Mouse (Mus musculus) ES-E14 (cell line): ENCODE measurements around the gene Golph3. TPM values are rescaled to one million over a fixed set of nuclear protein-coding genes. Genes with fewer than 3 reads are reported as not detected.

Source experiments
- DNase-seq: peaks from one replicate; pipeline ENCODE4 v3.0.0-alpha.2; 2013; ENCODE audit warnings: low read depth, low spot score
- H3K27ac ChIP-seq: 2 replicates; pipeline ENCODE4 v1.5.1; 2012; ENCODE audit warnings: low read depth, mild to moderate bottlenecking, low read length, moderate library complexity, mixed read lengths; ENCODE audit not compliant: poor library complexity, insufficient read depth, severe bottlenecking
- H3K36me3 ChIP-seq: 2 replicates; pipeline ENCODE4 v1.6.1; 2012; ENCODE audit warnings: mild to moderate bottlenecking, low read length, moderate library complexity, mixed read lengths; ENCODE audit not compliant: control insufficient read depth, poor library complexity, insufficient read depth, severe bottlenecking
- H3K4me1 ChIP-seq, 2 experiments: fragments of 150-350 bp in 1 of 2; sonication (generic) in 1 of 2; 2 replicates each; pipeline ENCODE4 v1.6.1; 2012; ENCODE audit warnings: low read length in 2 of 2, mild to moderate bottlenecking in 1 of 2, mixed read lengths in 1 of 2; ENCODE audit not compliant: control insufficient read depth in 2 of 2, insufficient read depth in 2 of 2, poor library complexity in 1 of 2
- H3K4me3 ChIP-seq, 2 experiments: fragments of 150-350 bp in 1 of 2; sonication (generic) in 1 of 2; 2 replicates each; pipeline ENCODE4 v1.5.1; 2012; ENCODE audit warnings: low read length in 2 of 2, low read depth in 1 of 2, mild to moderate bottlenecking in 1 of 2, mixed read lengths in 1 of 2; ENCODE audit not compliant: insufficient read depth in 1 of 2, poor library complexity in 1 of 2, severe bottlenecking in 1 of 2
- H3K9ac ChIP-seq: 2 replicates; pipeline ENCODE4 v1.6.1; 2012; ENCODE audit warnings: low read depth, mild to moderate bottlenecking, low read length, mixed read lengths; ENCODE audit not compliant: poor library complexity, insufficient read depth, severe bottlenecking
- H3K9me3 ChIP-seq: fragments of 150-350 bp; sonication (generic); 2 replicates; pipeline ENCODE4 v1.6.1; 2012; ENCODE audit warnings: low read depth, mild to moderate bottlenecking, low read length; ENCODE audit not compliant: control insufficient read depth, insufficient read depth
- CHD2 ChIP-seq: IDR thresholded peaks from 2 replicates; pipeline ENCODE4 v1.6.1; 2014; ENCODE audit warnings: mild to moderate bottlenecking, low read depth, low read length, inconsistent platforms
- HCFC1 ChIP-seq: IDR thresholded peaks from 2 replicates; pipeline ENCODE4 v1.6.1; 2012; ENCODE audit warnings: low read length, inconsistent platforms, borderline replicate concordance; ENCODE audit not compliant: insufficient read depth
- MAFK ChIP-seq: IDR thresholded peaks from 2 replicates; pipeline ENCODE4 v1.6.1; 2014; ENCODE audit warnings: mild to moderate bottlenecking, low read depth, low read length, inconsistent platforms; ENCODE audit not compliant: insufficient read depth
- ZC3H11A ChIP-seq: IDR thresholded peaks from 2 replicates; pipeline ENCODE4 v1.6.1; 2012; ENCODE audit warnings: low read depth, mild to moderate bottlenecking, inconsistent platforms, low read length, borderline replicate concordance
- ZNF384 ChIP-seq: IDR thresholded peaks from 2 replicates; pipeline ENCODE4 v1.6.1; 2012; ENCODE audit warnings: low read depth, low read length, inconsistent platforms
- in situ Hi-C, 2 experiments: fragments of 600-800 bp; cut with MboI; formaldehyde crosslinking; loops; one replicate each; pipeline ENCODE4 v1.15.1; 2025; ENCODE audit warnings: low sequenced_read_pairs in 2 of 2, inconsistent platforms in 1 of 2; ENCODE audit not compliant: unreplicated experiment in 2 of 2
- total RNA-seq: library from RNA; depleted of rRNA; stranded (reverse); fragments of 300-350 nt; gene quantifications from 2 replicates; pipeline ENCODE4 v1.2.3, GENCODE M21; 2012

The Golph3 gene
- total RNA-seq, 1 experiment = 72.9 TPM

DNA sequence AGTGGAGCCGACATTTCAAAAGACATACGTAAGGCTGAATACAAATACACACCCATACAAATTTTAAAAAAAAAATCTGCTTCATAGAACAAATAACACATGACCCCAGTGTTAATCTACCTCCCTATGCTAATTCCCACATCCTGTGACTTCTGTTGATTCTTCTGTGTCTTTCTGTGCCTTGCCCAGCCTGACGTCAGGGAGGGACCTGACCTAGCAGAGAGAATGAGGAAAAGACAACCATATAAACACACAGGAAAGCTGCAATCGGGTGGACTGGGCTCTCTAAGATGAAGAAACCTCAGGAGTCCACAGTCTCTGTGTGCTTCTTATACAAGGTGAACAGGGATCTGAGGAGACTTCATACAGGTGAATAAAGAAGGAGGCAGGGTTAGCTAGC is 14.1 kb upstream of the Golph3 start:
- no peak overlapping the region for H3K27ac ChIP-seq
- peaks cover 3 to 21% of the 10 kb centered on the region in 2 experiments; a peak in 3 of 4 replicates for H3K4me1 ChIP-seq
- no peak for TF ChIP-seq CHD2
- no peak for TF ChIP-seq ZC3H11A
- TF ChIP-seq ZNF384 = no peak
- H3K4me3 ChIP-seq = no peak overlapping the region
- no peak for DNase-seq
- H3K9ac ChIP-seq = no peak overlapping the region
- H3K9me3 ChIP-seq = no peaks in the 10 kb centered on the region
- in situ Hi-C loops = no loop called here
- H3K36me3 ChIP-seq = no peaks in the 10 kb centered on the region

DNA sequence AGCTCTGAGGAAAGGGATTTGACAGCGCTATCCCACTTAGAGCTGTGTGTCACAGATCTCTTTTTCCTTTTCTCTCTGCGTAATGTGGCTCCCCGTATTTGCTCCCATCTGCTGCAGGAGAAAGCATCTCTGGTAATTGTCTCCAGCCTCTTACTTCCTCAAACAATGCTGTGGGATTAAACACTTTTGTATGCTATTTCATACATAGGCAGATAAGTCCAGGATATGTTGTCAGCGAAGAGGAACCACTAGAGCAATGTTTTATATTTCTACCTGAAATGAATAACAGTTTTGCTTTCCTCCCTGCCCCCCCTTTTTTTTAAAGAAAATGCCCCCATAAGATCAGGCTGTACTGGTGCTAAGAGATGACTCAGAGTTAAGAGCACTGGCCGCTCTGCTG is 12.7 kb upstream of the Golph3 start:
- DNase-seq = no peak
- Histone ChIP-seq H3K4me1 (peaks cover 3 to 22% of the 10 kb centered on the region in 2 experiments; a peak in 3 of 4 replicates), H3K36me3 (no peaks in the 10 kb centered on the region), H3K4me3 (no peak overlapping the region), H3K27ac (no peak overlapping the region), H3K9ac (no peak overlapping the region), H3K9me3 (no peaks in the 10 kb centered on the region)
- in situ Hi-C loops = no loop called here
- TF ChIP-seq ZC3H11A (no peak), ZNF384 (no peak), MAFK (no peak), CHD2 (no peak), HCFC1 (no peak)

DNA sequence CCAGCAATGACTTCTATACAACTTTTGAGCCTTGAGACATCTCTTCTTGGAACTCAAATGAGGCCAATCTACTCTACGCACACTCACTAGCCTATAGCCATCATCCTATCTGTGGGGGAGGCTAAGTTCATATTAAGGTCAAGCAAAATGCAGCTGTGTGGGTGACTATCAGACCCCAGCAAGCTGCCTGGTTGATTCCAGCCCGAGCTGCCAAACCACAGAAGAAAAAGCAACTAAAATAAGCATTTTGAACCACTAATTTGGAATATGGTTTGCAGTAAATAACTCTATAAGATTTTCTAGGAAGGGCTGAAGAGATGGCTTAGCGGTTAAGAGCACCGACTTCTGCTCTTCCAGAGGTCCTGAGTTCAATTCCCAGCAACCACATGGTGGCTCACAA is 10.6 kb upstream of the Golph3 start:
- no peak for TF ChIP-seq CHD2
- TF ChIP-seq MAFK = no peak
- TF ChIP-seq ZNF384 = no peak
- TF ChIP-seq HCFC1 = no peak
- no peak for TF ChIP-seq ZC3H11A
- no peaks in the 10 kb centered on the region for H3K36me3 ChIP-seq
- H3K4me1 ChIP-seq = peaks cover 3 to 23% of the 10 kb centered on the region in 2 experiments; a peak in 3 of 4 replicates
- H3K9ac ChIP-seq = no peak overlapping the region
- in situ Hi-C loops = no loop called here
- no peak overlapping the region for H3K4me3 ChIP-seq
- H3K9me3 ChIP-seq = no peaks in the 10 kb centered on the region
- no peak for DNase-seq
- H3K27ac ChIP-seq = no peak overlapping the region

DNA sequence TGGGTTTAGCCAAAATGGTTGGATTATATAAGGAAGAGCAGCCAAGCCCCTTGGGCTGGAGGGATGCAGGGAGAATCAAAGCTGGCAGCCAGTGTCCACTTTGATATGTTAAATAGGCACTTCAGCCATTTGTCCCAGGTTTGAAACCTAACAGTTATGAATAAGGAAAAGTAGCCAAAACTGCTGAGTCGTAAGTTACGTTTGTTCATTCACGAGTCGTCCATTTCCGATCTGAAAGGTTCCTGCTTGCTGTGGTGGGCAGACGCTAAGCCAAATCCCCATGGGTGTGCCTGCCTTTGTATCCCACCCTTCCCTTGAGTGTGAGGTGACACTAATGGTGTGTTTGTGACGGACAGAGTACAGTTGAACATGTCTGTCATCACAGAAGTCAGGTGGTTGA is 9.8 kb upstream of the Golph3 start:
- in situ Hi-C loops = no loop called here
- no peak for DNase-seq
- TF ChIP-seq ZC3H11A (no peak), MAFK (peak; percentile 78)

DNA sequence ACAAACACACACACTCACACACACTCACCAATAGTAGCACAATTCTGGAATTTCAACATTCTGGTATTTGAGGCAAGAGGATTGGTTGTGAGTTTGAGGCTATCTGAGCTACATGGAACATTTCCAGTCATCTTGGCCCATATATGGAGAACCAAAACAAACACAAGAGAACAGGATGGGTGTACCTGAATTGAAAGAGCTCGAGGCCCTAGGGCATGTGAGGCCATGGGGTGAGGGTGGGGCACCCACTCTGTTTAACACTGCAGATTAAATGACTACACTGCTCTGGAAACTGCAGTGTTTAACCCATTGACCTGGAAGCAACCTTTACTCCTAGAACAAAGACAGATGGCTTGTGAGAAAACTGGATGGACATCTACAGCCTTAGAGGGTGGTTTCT is 8.0 kb upstream of the Golph3 start:
- H3K4me3 ChIP-seq = no peak overlapping the region
- no peak overlapping the region for H3K9ac ChIP-seq
- no peak for DNase-seq
- TF ChIP-seq CHD2 (no peak), ZC3H11A (no peak), ZNF384 (no peak), MAFK (no peak), HCFC1 (no peak)
- no peaks in the 10 kb centered on the region for H3K36me3 ChIP-seq
- no peaks in the 10 kb centered on the region for H3K9me3 ChIP-seq
- H3K27ac ChIP-seq = no peak overlapping the region
- peaks cover 0 to 15% of the 10 kb centered on the region in 2 experiments; a peak in 2 of 4 replicates for H3K4me1 ChIP-seq
- in situ Hi-C loops = no loop called here

More for the DNA sequence above, 9.8 kb upstream of the Golph3 start:
- H3K36me3 ChIP-seq = no peaks in the 10 kb centered on the region
- peaks cover 2 to 20% of the 10 kb centered on the region in 2 experiments; a peak in 3 of 4 replicates for H3K4me1 ChIP-seq
- H3K9ac ChIP-seq = no peak overlapping the region
- no peak overlapping the region for H3K27ac ChIP-seq
- H3K4me3 ChIP-seq = no peak overlapping the region
- H3K9me3 ChIP-seq = no peaks in the 10 kb centered on the region
